Mouse (Mus musculus) bone marrow, adult 2 months (tissue): ENCODE results near the gene Lztr1. TPM values are rescaled to one million over a fixed set of nuclear protein-coding genes. Genes with fewer than 3 reads are reported as not detected.
A peak's percentile ranks its signal among the peaks of the same experiment; 100 is the strongest.
"Not testable (repeated sequence)": the region's sequence is repeated elsewhere in the genome, so short reads cannot be mapped to it uniquely, and the experiment has no call there.

Experiments
- H3K27ac ChIP-seq: fragments of 200-500 bp; 2 replicates; pipeline ENCODE4 v1.5.1; 2012; ENCODE audit warnings: low read depth, mild to moderate bottlenecking, control low read depth, inconsistent platforms, low read length; ENCODE audit not compliant: control insufficient read depth, poor library complexity, insufficient read depth
- H3K4me1 ChIP-seq: fragments of 200-500 bp; 2 replicates; pipeline ENCODE4 v1.6.1; 2011; ENCODE audit warnings: low read length; ENCODE audit not compliant: control insufficient read depth, insufficient read depth
- H3K4me3 ChIP-seq: fragments of 200-500 bp; replicated peaks from 2 replicates; pipeline ENCODE3; 2011; ENCODE audit warnings: mild to moderate bottlenecking, low read depth, low read length, control low read depth; ENCODE audit not compliant: control insufficient read depth
- CTCF ChIP-seq: fragments of 200-500 bp; IDR thresholded peaks from 2 replicates; pipeline ENCODE4 v1.5.1; 2011; ENCODE audit warnings: low read length, control low read depth; ENCODE audit not compliant: control insufficient read depth, insufficient read depth
- POLR2A ChIP-seq: fragments of 200-500 bp; IDR thresholded peaks from 2 replicates; pipeline ENCODE4 v1.6.1; 2011; ENCODE audit warnings: low read depth, mild to moderate bottlenecking, control low read depth, low read length, borderline replicate concordance; ENCODE audit not compliant: control insufficient read depth
- WGBS: fragments of 180-500 bp; shearing (Covaris S2); methylation state at CpG from one replicate; pipeline ENCODE4 v1.1.7; 2018; 5-methylcytosine and 5-hydroxymethylcytosine counted together
- polyA plus RNA-seq: library from polyadenylated mRNA; stranded (reverse); fragments of >200 nt; gene quantifications from 2 replicates; pipeline ENCODE4 v1.2.4, GENCODE M21; 2011; ENCODE audit warnings: low replicate concordance; ENCODE audit not compliant: missing spikeins, insufficient read depth, insufficient read length

Gene Lztr1
- polyA plus RNA-seq, 1 experiment, result 40.6 TPM

GRCm38 (mm10) chr16:17530640-17531288 is 22.3 kb downstream of the Lztr1 start, which contains the start of gene Thap7:
TSS of gene Thap7 (minus strand) at chr16:17531136.
- Histone ChIP-seq H3K4me1 (peaks cover 2% of the 10 kb centered on the region; the same call in 1 of the 2 replicates), H3K4me3 (peak within 1 kb of the TSS; percentile 96), H3K27ac (peak within 1 kb of the TSS; percentile 93)
- TF ChIP-seq POLR2A (peak; percentile 78), CTCF (no peak)
- under 1% methylated on average over 67 of the region's 67 CpGs for WGBS

DNA sequence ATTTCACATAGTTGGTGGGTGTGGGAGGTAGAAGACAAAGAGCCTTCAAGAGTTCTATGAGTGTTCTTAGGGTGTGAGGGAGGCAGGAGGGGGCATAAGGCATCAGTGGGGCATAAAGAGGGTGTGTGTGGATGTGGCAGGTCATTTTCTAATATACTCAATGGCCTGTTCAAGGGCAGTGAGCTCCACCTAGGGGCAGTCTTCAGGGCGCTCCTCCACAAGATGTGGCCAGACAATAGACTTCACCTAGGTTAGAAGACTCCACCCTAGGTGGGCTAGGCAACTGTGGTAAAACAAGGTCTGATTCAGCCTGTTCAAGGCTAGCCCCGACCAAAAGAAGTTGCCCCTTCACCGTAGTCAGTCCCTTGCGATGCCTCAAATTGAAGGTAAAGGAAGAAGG is 23.8 kb downstream of the Lztr1 start:
- 63% methylated on average over 4 of the region's 4 CpGs for WGBS
- H3K27ac ChIP-seq, result no peak overlapping the region
- H3K4me3 ChIP-seq, result no peak overlapping the region
- peaks cover 2% of the 10 kb centered on the region; the same call in 1 of the 2 replicates for H3K4me1 ChIP-seq
- no peak for TF ChIP-seq POLR2A
- peak; percentile 47; the same call in 1 of the 2 replicates for TF ChIP-seq CTCF

DNA sequence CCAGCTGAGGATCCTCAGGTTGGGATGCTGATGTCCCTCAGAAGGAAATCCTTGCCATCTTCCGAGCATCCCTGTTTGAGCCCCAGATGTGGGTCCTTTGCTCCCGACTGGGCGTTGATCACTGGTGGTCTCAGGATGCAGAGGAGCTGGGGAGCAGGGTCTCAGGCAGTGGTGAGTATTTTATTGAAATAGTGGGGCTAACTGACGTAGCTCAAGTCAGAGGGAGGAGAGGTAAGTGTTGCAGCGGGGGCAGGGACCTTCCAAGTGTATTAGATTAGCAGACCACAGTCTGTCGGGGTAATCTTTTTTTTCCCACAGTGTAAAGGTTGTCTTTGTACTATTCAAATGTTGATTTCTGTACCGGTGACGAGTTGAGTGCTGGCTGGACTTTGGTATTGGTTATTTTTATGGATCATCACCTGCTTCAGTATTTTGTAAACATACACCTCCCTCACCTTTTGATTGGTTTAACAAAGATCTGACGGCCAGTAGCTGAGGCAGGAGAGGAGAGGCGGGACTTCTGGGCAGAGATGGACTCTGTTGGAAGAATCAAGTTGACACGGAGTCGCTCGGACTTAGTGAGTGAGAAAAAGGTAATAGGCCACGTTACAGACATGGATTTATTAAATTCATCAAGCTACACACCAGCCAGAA is 24.3 kb downstream of the Lztr1 start:
- Histone ChIP-seq H3K4me3 (no peak overlapping the region), H3K4me1 (peaks cover 2% of the 10 kb centered on the region; the same call in 1 of the 2 replicates), H3K27ac (no peak overlapping the region)
- 75% methylated on average over 14 of the region's 14 CpGs for WGBS
- TF ChIP-seq POLR2A (no peak), CTCF (no peak)

DNA sequence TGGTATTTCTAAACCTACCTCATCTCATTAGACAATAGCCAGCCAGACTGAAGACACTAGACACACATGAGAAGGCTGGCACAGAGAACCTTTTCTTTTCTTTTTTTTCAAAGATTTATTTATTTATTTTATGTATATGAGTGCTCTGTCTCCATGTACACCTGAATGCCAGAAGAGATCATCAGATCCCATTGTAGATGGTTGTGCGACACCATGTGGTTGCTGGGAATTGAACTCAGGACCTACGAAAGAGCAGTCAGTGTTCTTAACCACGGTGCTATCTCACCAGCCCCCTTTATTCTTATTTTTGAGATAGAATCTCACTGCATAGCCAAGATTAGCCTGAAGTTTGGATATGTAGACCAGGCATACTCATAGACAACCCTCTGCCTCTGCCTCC is 28.1 kb downstream of the Lztr1 start:
- 66% methylated on average over 3 of the region's 3 CpGs for whole genome bisulfite sequencing
- H3K4me3 ChIP-seq, result no peak overlapping the region
- H3K4me1 ChIP-seq, result no peaks in the 10 kb centered on the region
- TF ChIP-seq POLR2A (no peak), CTCF (no peak)
- H3K27ac ChIP-seq, result no peak overlapping the region

GRCm38 (mm10) chr16:17542632-17543031 is 34.1 kb downstream of the Lztr1 start:
- 19% methylated on average over 2 of the region's 2 CpGs for WGBS
- TF ChIP-seq CTCF (no peak), POLR2A (no peak)
- H3K4me3 ChIP-seq, result no peak overlapping the region
- no peak overlapping the region for H3K27ac ChIP-seq
- peaks cover 1% of the 10 kb centered on the region; the same call in 1 of the 2 replicates for H3K4me1 ChIP-seq

- Histone ChIP-seq H3K4me3 (no peak overlapping the region), H3K4me1 (peaks cover 2% of the 10 kb centered on the region), H3K27ac (no peak overlapping the region)
- 77% methylated on average over 7 of the region's 7 CpGs for WGBS
- TF ChIP-seq POLR2A (no peak), CTCF (no peak)
Measured at GRCm38 (mm10) chr16:17552837-17553236, 44.3 kb downstream of the Lztr1 start.

DNA sequence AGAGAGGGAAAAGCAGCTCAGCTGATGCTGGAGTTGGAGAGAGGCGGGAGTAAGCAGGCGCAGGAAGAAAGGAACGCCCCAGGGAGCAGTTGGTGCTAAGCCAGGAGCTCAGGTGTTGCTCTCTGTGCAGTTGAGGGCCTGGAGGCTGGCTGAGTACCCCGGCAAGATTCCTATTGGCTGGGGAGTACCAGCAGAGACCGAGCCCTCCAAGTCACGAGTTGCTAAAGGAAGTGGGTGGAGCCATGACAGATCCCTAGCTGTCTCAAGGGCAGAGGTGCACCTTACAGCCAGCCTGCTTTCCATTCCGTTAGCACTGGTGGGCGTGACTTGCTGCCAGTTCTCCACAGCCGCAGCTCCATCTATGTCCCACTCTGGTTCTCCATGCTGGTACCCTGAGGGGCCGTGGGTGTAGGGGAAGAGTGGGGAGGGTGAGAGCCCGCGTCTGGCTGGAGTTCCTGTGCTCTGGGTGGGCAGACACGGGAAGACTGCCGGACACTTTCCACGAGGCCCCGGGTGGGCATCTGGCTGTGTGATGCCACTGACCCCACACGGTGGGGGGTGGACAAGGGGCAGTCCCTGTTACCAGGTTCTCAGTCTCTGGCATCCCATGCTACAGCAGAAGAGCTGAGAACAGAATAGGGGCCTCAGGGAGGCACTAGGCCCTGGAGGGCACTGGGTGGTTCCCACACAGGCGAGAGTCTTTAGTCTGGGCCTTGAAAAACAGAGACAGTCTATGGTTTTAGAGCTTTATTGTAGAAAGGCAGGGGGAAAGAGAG is 45.6 kb downstream of the Lztr1 start:
- WGBS, result 13% methylated on average over 18 of the region's 18 CpGs
- TF ChIP-seq CTCF, result no peak
- no peak for TF ChIP-seq POLR2A
- peaks cover 2% of the 10 kb centered on the region for H3K4me1 ChIP-seq
- peak overlapping the region; percentile 29; the same call in 1 of the 2 replicates for H3K27ac ChIP-seq
- peak overlapping the region; percentile 46 for H3K4me3 ChIP-seq

- WGBS, result 54% methylated on average over 4 of the region's 4 CpGs
- H3K4me1 ChIP-seq, H3K27ac ChIP-seq, H3K4me3 ChIP-seq: not testable (repeated sequence)
Measured at GRCm38 (mm10) chr16:17554702-17555101, 46.2 kb downstream of the Lztr1 start.
